Mouse (Mus musculus): ENCODE results near the gene Ccdc141.

GRCm38 (mm10) chr2:77184049-77184571 lies 13.7 kb upstream of the Ccdc141 start:
- TF ChIP-seq CTCF (IDR thresholded peaks at IDR 0.05; ENCODE audit: extremely low read depth, insufficient read depth, low read length) (no peak), POLR2A (IDR thresholded peaks at IDR 0.05; ENCODE audit: extremely low read depth, insufficient read depth, low read length) (no peak)

All from cortical plate, adult 2 months (tissue).